In genomic region chr13:54750699-54751098, GRCm38 (mm10) we compare ENCODE assay signal across 12 mouse cellular contexts. TPM values are rescaled to one million over a fixed set of nuclear protein-coding genes. Genes with fewer than 3 reads are reported as not detected.
DNase-seq lines count a peak whose midpoint lies in the region; ATAC-seq and TF ChIP-seq lines count a peak whose summit lies in the region.
"Had no signal": no experiment of that assay in that cellular context is flagged by ENCODE, and none has a peak within 500 bp of the region (broad histone marks: within the 10 kb centered on the region; RNA-seq: fewer than 3 reads in every experiment).

No protein-coding gene starts in this region.

- H3K36me3 ChIP-seq in midbrain, embryonic 14.5 days (ENCODE audit: control insufficient read depth, insufficient read depth, low read length): no peaks in the 10 kb centered on the region

- H3K9ac ChIP-seq in midbrain, embryonic 14.5 days (replicated peaks; ENCODE audit: low read length): no peak overlapping the region

- TF ChIP-seq CTCF in layer of hippocampus, adult 2 months (conservative IDR thresholded peaks at IDR 0.05): no peak

- WGBS in midbrain, embryonic 14.5 days: 7% methylated on average over 8 of the region's 8 CpGs

- H3K27ac ChIP-seq in layer of hippocampus, adult 2 months: peak overlapping the region; percentile 96
- no peak overlapping the region for H3K27ac ChIP-seq in midbrain, embryonic 14.5 days (replicated peaks; ENCODE audit: low read depth, low read length)

- H3K4me3 ChIP-seq in layer of hippocampus, adult 2 months: no peak overlapping the region
- no peak overlapping the region for H3K4me3 ChIP-seq in midbrain, embryonic 14.5 days (replicated peaks; ENCODE audit: low read depth, low read length)

- peaks cover 47% of the 10 kb centered on the region for H3K4me1 ChIP-seq in midbrain, embryonic 14.5 days (ENCODE audit: control insufficient read depth, insufficient read depth, low read length)

- no peaks in the 10 kb centered on the region for H3K9me3 ChIP-seq in midbrain, embryonic 14.5 days (ENCODE audit: control insufficient read depth, low read length)

- DNase-seq in cerebellum, adult 11-12 months: peak; percentile 27
- DNase-seq in cerebellum, postnatal 10 days: no peak
- DNase-seq in layer of hippocampus, adult 2 months (ENCODE audit: low spot score in 2 of 2): peak in 1 of 2 experiments; percentile 4
- DNase-seq in layer of hippocampus, adult 18-20 months (ENCODE audit: low spot score in 2 of 2): no peak
- peak; percentile 54 for DNase-seq in ZHBTc4 (ENCODE audit: low read depth, low spot score)
- DNase-seq in midbrain, embryonic 14.5 days: peak; percentile 46
- DNase-seq in spleen, adult 12 weeks (ENCODE audit: low spot score): no peak
- no peak for DNase-seq in T-cell, adult 2 months (ENCODE audit: low spot score)

- 0 out of 2 replicates have a peak, but pooled peaks cover 8% of the 10 kb centered on the region for H3K27me3 ChIP-seq in midbrain, embryonic 14.5 days (ENCODE audit: control insufficient read depth, insufficient read depth, low read length)

- no peak overlapping the region; the same call in 1 of the 2 replicates for H3K4me2 ChIP-seq in midbrain, embryonic 14.5 days (ENCODE audit: low read length)

- ATAC-seq in midbrain, embryonic 14.5 days (ENCODE audit: low FRiP score, low TSS enrichment): no peak

RNA-seq across cellular contexts. Expression of gene Gprin1, which starts 1.0 kb away (rescaled TPM):
- 100 to 1,000 TPM; 146 to 150 TPM for total RNA-seq in layer of hippocampus, adult 2 months (2021)
- 100 to 1,000 TPM; 146 to 150 TPM for total RNA-seq in layer of hippocampus, adult 18-20 months (2021)
- polyA plus RNA-seq in midbrain, embryonic 14.5 days (2014; fragmentation: Nextera tagmentation; extraction: Ambion mirVana): 19.1 and 29.4 TPM in 2 replicates
- total RNA-seq: heart, adult 18-20 months had no signal

RNA-seq across cellular contexts. Expression of gene Sncb, which starts 15.7 kb away (rescaled TPM):
- total RNA-seq in layer of hippocampus, adult 2 months (2021): 100 to 1,000 TPM; 655 to 657 TPM
- total RNA-seq in layer of hippocampus, adult 18-20 months (2021): 100 to 1,000 TPM; 687 to 705 TPM
- 37.5 and 53.7 TPM in 2 replicates for polyA plus RNA-seq in midbrain, embryonic 14.5 days (2014; fragmentation: Nextera tagmentation; extraction: Ambion mirVana)
- total RNA-seq: heart, adult 18-20 months had no signal

RNA-seq across cellular contexts. Expression of gene Eif4e1b, which starts 33.1 kb away (rescaled TPM):
- not detected for total RNA-seq in layer of hippocampus, adult 2 months (2021)
- total RNA-seq in layer of hippocampus, adult 18-20 months (2021): not detected
- not detected in 2 replicates for polyA plus RNA-seq in midbrain, embryonic 14.5 days (2014; fragmentation: Nextera tagmentation; extraction: Ambion mirVana)
- total RNA-seq: heart, adult 18-20 months; left cerebral cortex, postnatal 36 days had no signal
- polyA plus RNA-seq: cerebellum, adult 2 months; stomach, embryonic 16.5 days had no signal

RNA-seq across cellular contexts. Expression of gene Tspan17, which starts 38.5 kb away (rescaled TPM):
- 10 to 100 TPM; 96.7 to 97.7 TPM for total RNA-seq in layer of hippocampus, adult 2 months (2021)
- total RNA-seq in layer of hippocampus, adult 18-20 months (2021): 10 to 100 TPM; 75.8 to 78.0 TPM
- 25.5 and 40.2 TPM in 2 replicates for polyA plus RNA-seq in midbrain, embryonic 14.5 days (2014; fragmentation: Nextera tagmentation; extraction: Ambion mirVana)

RNA-seq across cellular contexts. Expression of gene Cdhr2, which starts 49.4 kb away (rescaled TPM):
- under 1 TPM; 0.33 to 0.44 TPM for total RNA-seq in layer of hippocampus, adult 2 months (2021)
- total RNA-seq in layer of hippocampus, adult 18-20 months (2021): under 1 TPM; 0.20 to 0.22 TPM
- polyA plus RNA-seq in midbrain, embryonic 14.5 days (2014; fragmentation: Nextera tagmentation; extraction: Ambion mirVana): 0.22 and 0.23 TPM in 2 replicates
- total RNA-seq: heart, adult 18-20 months had no signal

Comparison
In these comparisons a context has a peak if more than half of its experiments do, and no peak if none do; other contexts are left out.
1. DNase-seq: peak in cerebellum, adult 11-12 months (single experiment), ZHBTc4 (single experiment) and midbrain, embryonic 14.5 days (single experiment); none in cerebellum, postnatal 10 days (0 of 2), layer of hippocampus, adult 18-20 months (0 of 2), spleen, adult 12 weeks (single experiment) and T-cell, adult 2 months (single experiment).